Mouse (Mus musculus): ENCODE data around the gene Pigg. TPM values are rescaled to one million over a fixed set of nuclear protein-coding genes. Genes with fewer than 3 reads are reported as not detected.

The Pigg gene
- 10.8 and 11.0 TPM in 2 replicates for polyA plus RNA-seq (2012; rRNA removed; ENCODE audit: low replicate concordance)

GRCm38 (mm10) chr5:108312224-108313064 is at the start of gene Pigg:
Gene Pigg, plus strand, starts transcription at chr5:108312609.

GRCm38 (mm10) chr5:108268127-108269062 is 44.0 kb upstream of the Pigg start, which contains the start of gene Dr1:
Gene Dr1, plus strand, starts transcription at chr5:108268897.

GRCm38 (mm10) chr5:108367871-108368332 is 55.5 kb downstream of the Pigg start, which contains the start of gene Gm42517:
Gene Gm42517, minus strand, starts transcription at chr5:108367922.

GRCm38 (mm10) chr5:108388201-108388600 is 75.8 kb downstream of the Pigg start, which contains the start of gene Pde6b:
Gene Pde6b, plus strand, starts transcription at chr5:108388391.

Other genes with a start within 250 kb of the Pigg start
- gene Mtf2, start 246.9 kb upstream of the Pigg start, polyA plus RNA-seq (2012; rRNA removed; ENCODE audit: low replicate concordance), result 5.9 and 15.5 TPM in 2 replicates
- gene Tmed5, start 180.0 kb upstream of the Pigg start, polyA plus RNA-seq (2012; rRNA removed; ENCODE audit: low replicate concordance), result 115 and 186 TPM in 2 replicates
- 0.08 TPM in 1 of 2 replicates, not detected in the other for gene Ccdc18, start 179.7 kb upstream of the Pigg start, polyA plus RNA-seq (2012; rRNA removed; ENCODE audit: low replicate concordance)
- 12.5 and 17.7 TPM in 2 replicates for gene Dr1, start 43.7 kb upstream of the Pigg start, polyA plus RNA-seq (2012; rRNA removed; ENCODE audit: low replicate concordance)
- 8.5 and 15.4 TPM in 2 replicates for gene Gm42517, start 55.3 kb downstream of the Pigg start, polyA plus RNA-seq (2012; rRNA removed; ENCODE audit: low replicate concordance)
- not detected in 2 replicates for gene Pde6b, start 75.8 kb downstream of the Pigg start, polyA plus RNA-seq (2012; rRNA removed; ENCODE audit: low replicate concordance)
- gene Atp5k, start 121.8 kb downstream of the Pigg start, polyA plus RNA-seq (2012; rRNA removed; ENCODE audit: low replicate concordance), result 54.7 and 110 TPM in 2 replicates
- gene Mfsd7a, start 136.3 kb downstream of the Pigg start, polyA plus RNA-seq (2012; rRNA removed; ENCODE audit: low replicate concordance), result 10.9 and 26.9 TPM in 2 replicates
- gene Pcgf3, start 148.6 kb downstream of the Pigg start, polyA plus RNA-seq (2012; rRNA removed; ENCODE audit: low replicate concordance), result 7.9 and 13.6 TPM in 2 replicates
- gene Cplx1, start 237.4 kb downstream of the Pigg start, polyA plus RNA-seq (2012; rRNA removed; ENCODE audit: low replicate concordance), result 0.21 TPM in 1 of 2 replicates, not detected in the other

Data from subcutaneous adipose tissue, adult 2 months (tissue).